Mouse (Mus musculus): ENCODE measurements around the gene Ssc4d. TPM values are rescaled to one million over a fixed set of nuclear protein-coding genes. Genes with fewer than 3 reads are reported as not detected.

Ssc4d gene
- polyA plus RNA-seq (2012; rRNA removed) = 12.2 and 15.4 TPM in 2 replicates

GRCm38 (mm10) chr5:135974365-135974764 is at the start of gene Ssc4d:
Gene Ssc4d (minus strand): TSS chr5:135974531.
- no peak for DNase-seq (ENCODE audit: low read depth)

- DNase-seq (ENCODE audit: low read depth) = no peak
Observed at GRCm38 (mm10) chr5:136019907-136020306, 45.6 kb upstream of the Ssc4d start.

GRCm38 (mm10) chr5:136018726-136019125 is 44.4 kb upstream of the Ssc4d start:
- no peak for DNase-seq (ENCODE audit: low read depth)

- no peak for DNase-seq (ENCODE audit: low read depth)
Observed at GRCm38 (mm10) chr5:136017262-136017661, 42.9 kb upstream of the Ssc4d start.

- DNase-seq (ENCODE audit: low read depth) = no peak
Observed at GRCm38 (mm10) chr5:136016014-136016876, 41.9 kb upstream of the Ssc4d start.

GRCm38 (mm10) chr5:136015586-136015985 is 41.3 kb upstream of the Ssc4d start:
- no peak for DNase-seq (ENCODE audit: low read depth)

GRCm38 (mm10) chr5:136014877-136015276 is 40.5 kb upstream of the Ssc4d start:
- DNase-seq (ENCODE audit: low read depth) = no peak

GRCm38 (mm10) chr5:136007745-136008144 is 33.4 kb upstream of the Ssc4d start:
- no peak for DNase-seq (ENCODE audit: low read depth)

GRCm38 (mm10) chr5:136004537-136004936 is 30.2 kb upstream of the Ssc4d start:
- DNase-seq (ENCODE audit: low read depth) = no peak

- DNase-seq (ENCODE audit: low read depth) = no peak
Observed at GRCm38 (mm10) chr5:136002751-136003151, 28.4 kb upstream of the Ssc4d start.

GRCm38 (mm10) chr5:136002325-136002724 is 28.0 kb upstream of the Ssc4d start:
- no peak for DNase-seq (ENCODE audit: low read depth)

GRCm38 (mm10) chr5:136001222-136001621 is 26.9 kb upstream of the Ssc4d start:
- no peak for DNase-seq (ENCODE audit: low read depth)

- DNase-seq (ENCODE audit: low read depth) = peak; percentile 83
Observed at GRCm38 (mm10) chr5:135996162-135996561, 21.8 kb upstream of the Ssc4d start.

- DNase-seq (ENCODE audit: low read depth) = no peak
Observed at GRCm38 (mm10) chr5:135994725-135995687, 20.7 kb upstream of the Ssc4d start, which contains the start of gene Dtx2. Gene Dtx2 (plus strand): TSS chr5:135994800.

GRCm38 (mm10) chr5:135994335-135994724 is 20.0 kb upstream of the Ssc4d start:
- no peak for DNase-seq (ENCODE audit: low read depth)

GRCm38 (mm10) chr5:135993381-135993965 is 19.1 kb upstream of the Ssc4d start:
- no peak for DNase-seq (ENCODE audit: low read depth)

GRCm38 (mm10) chr5:135990601-135991000 is 16.3 kb upstream of the Ssc4d start:
- DNase-seq (ENCODE audit: low read depth) = no peak

GRCm38 (mm10) chr5:135987248-135987647 is 12.9 kb upstream of the Ssc4d start:
- DNase-seq (ENCODE audit: low read depth) = no peak

GRCm38 (mm10) chr5:135984546-135985044 is 10.3 kb upstream of the Ssc4d start:
- DNase-seq (ENCODE audit: low read depth) = no peak

- DNase-seq (ENCODE audit: low read depth) = no peak
Observed at GRCm38 (mm10) chr5:135982398-135982797, 8.1 kb upstream of the Ssc4d start.

GRCm38 (mm10) chr5:135979904-135980303 is 5.6 kb upstream of the Ssc4d start, which contains the start of gene Zp3:
Gene Zp3 (plus strand): TSS chr5:135980099.
- DNase-seq (ENCODE audit: low read depth) = no peak

- no peak for DNase-seq (ENCODE audit: low read depth)
Observed at GRCm38 (mm10) chr5:135979381-135979780, 5.0 kb upstream of the Ssc4d start.
